Mouse (Mus musculus) retina, adult 2 months (tissue): Measurements from ENCODE around the gene Stk11ip.

Source experiments
- DNase-seq: peaks from one replicate; pipeline ENCODE4 v3.0.0-alpha.2; 2012; ENCODE audit warnings: low read depth, low spot score

The Stk11ip gene

GRCm38 (mm10) chr1:75504256-75505045 lies 16.9 kb upstream of the Stk11ip start:
- DNase-seq = no peak

- no peak for DNase-seq
Observed at GRCm38 (mm10) chr1:75505159-75505955, 16.0 kb upstream of the Stk11ip start.

GRCm38 (mm10) chr1:75505956-75506831 lies 15.1 kb upstream of the Stk11ip start, which contains the start of gene Obsl1:
Obsl1 (minus strand) TSS chr1:75506452.
- no peak for DNase-seq

GRCm38 (mm10) chr1:75507006-75507405 lies 14.3 kb upstream of the Stk11ip start, which contains the start of gene Inha:
Inha (plus strand) TSS chr1:75507077.
- no peak for DNase-seq

GRCm38 (mm10) chr1:75509586-75509985 lies 11.7 kb upstream of the Stk11ip start:
- no peak for DNase-seq

GRCm38 (mm10) chr1:75510154-75510553 lies 11.2 kb upstream of the Stk11ip start:
- no peak for DNase-seq

GRCm38 (mm10) chr1:75511437-75512210 lies 9.7 kb upstream of the Stk11ip start:
- no peak for DNase-seq

- DNase-seq = no peak
Observed at GRCm38 (mm10) chr1:75512550-75512949, 8.8 kb upstream of the Stk11ip start.

- no peak for DNase-seq
Observed at GRCm38 (mm10) chr1:75516703-75517380, 4.5 kb upstream of the Stk11ip start.

- no peak for DNase-seq
Observed at GRCm38 (mm10) chr1:75517984-75518383, 3.3 kb upstream of the Stk11ip start.

GRCm38 (mm10) chr1:75518427-75518826 lies 2.9 kb upstream of the Stk11ip start:
- DNase-seq = no peak

- DNase-seq = no peak
Observed at GRCm38 (mm10) chr1:75519576-75519975, 1.8 kb upstream of the Stk11ip start.

- no peak for DNase-seq
Observed at GRCm38 (mm10) chr1:75524679-75525078, 3.4 kb downstream of the Stk11ip start.

- DNase-seq = no peak
Observed at GRCm38 (mm10) chr1:75530546-75530945, 9.2 kb downstream of the Stk11ip start.

- no peak for DNase-seq
Observed at GRCm38 (mm10) chr1:75532280-75533172, 11.2 kb downstream of the Stk11ip start.

- DNase-seq = no peak
Observed at GRCm38 (mm10) chr1:75533325-75534252, 12.3 kb downstream of the Stk11ip start.

GRCm38 (mm10) chr1:75537587-75537986 lies 16.3 kb downstream of the Stk11ip start:
- no peak for DNase-seq

GRCm38 (mm10) chr1:75538597-75539190 lies 17.4 kb downstream of the Stk11ip start:
- DNase-seq = no peak
